Mouse (Mus musculus) C2C12 (cell line): ENCODE results near the gene Prrt1.

Source experiments
- CTCF ChIP-seq: IDR thresholded peaks from one replicate; pipeline ENCODE4 v1.5.1; 2011; ENCODE audit not compliant: control insufficient read depth, insufficient read depth, insufficient read length
- FOSL1 ChIP-seq: IDR thresholded peaks from one replicate; pipeline ENCODE4 v1.8.0; 2011; ENCODE audit warnings: mild to moderate bottlenecking, low read length; ENCODE audit not compliant: poor library complexity, insufficient read depth, severe bottlenecking
- MAX ChIP-seq: IDR thresholded peaks from one replicate; pipeline ENCODE4 v1.6.1; 2011; ENCODE audit warnings: mild to moderate bottlenecking, control low read depth
- MYOD1 ChIP-seq: IDR thresholded peaks from one replicate; pipeline ENCODE4 v1.6.1; 2011; ENCODE audit warnings: low read depth; ENCODE audit not compliant: control insufficient read depth, insufficient read length
- USF1 ChIP-seq: IDR thresholded peaks from one replicate; pipeline ENCODE4 v1.6.1; 2011; ENCODE audit warnings: low read depth, mild to moderate bottlenecking, control low read depth, moderate library complexity

GRCm38 (mm10) chr17:34589681-34590101 is 39.6 kb upstream of the Prrt1 start, which contains the start of gene Gpsm3:
- TF ChIP-seq CTCF (no peak), MAX (no peak), USF1 (no peak), FOSL1 (no peak), MYOD1 (no peak)
